Mouse (Mus musculus): ENCODE measurements at regions not wholly inside any gene's neighbourhood (a gene's known extent, or its start where the extent isn't known, plus 50 kb on each side); places are given as distances from the start of the nearest gene placed in this dataset.

- TF ChIP-seq EP300 (IDR thresholded peaks at IDR 0.05; ENCODE audit: low read depth in 1 of 2, low read length in 2 of 2) (no peak), MYC (IDR thresholded peaks at IDR 0.05; ENCODE audit: low read depth, low read length) (no peak), MAFK (IDR thresholded peaks at IDR 0.05; ENCODE audit: borderline replicate concordance, low read depth, low read length) (no peak), NRF1 (IDR thresholded peaks at IDR 0.05; ENCODE audit: insufficient read depth, low read depth, low read length, poor library complexity, severe bottlenecking) (no peak), MAZ (IDR thresholded peaks at IDR 0.05; ENCODE audit: low read depth, low read length) (no peak), POLR2AphosphoS2 (IDR thresholded peaks at IDR 0.05; ENCODE audit: low read length) (no peak), CHD1 (IDR thresholded peaks at IDR 0.05; ENCODE audit: low read depth, low read length) (no peak), POLR2A (IDR thresholded peaks at IDR 0.05; ENCODE audit: control insufficient read depth in 1 of 2, insufficient read depth in 1 of 2, low read depth in 1 of 2, low read length in 2 of 2, poor library complexity in 1 of 2) (no peak), USF2 (IDR thresholded peaks at IDR 0.05; ENCODE audit: borderline replicate concordance in 1 of 2, insufficient read depth in 1 of 2, low read depth in 1 of 2, low read length in 2 of 2) (no peak), ZNF384 (IDR thresholded peaks at IDR 0.05; ENCODE audit: low read depth, low read length) (no peak), RCOR1 (IDR thresholded peaks at IDR 0.05; ENCODE audit: low read depth, low read length) (no peak), MXI1 (IDR thresholded peaks at IDR 0.05; ENCODE audit: low read depth, low read length) (no peak), TAL1 (IDR thresholded peaks at IDR 0.05; ENCODE audit: low read length) (no peak)
- no peak overlapping the region for H3K4me3 ChIP-seq (ENCODE audit: control insufficient read depth in 1 of 2, insufficient read depth in 1 of 2, low read depth in 2 of 2, low read length in 2 of 2)
Measured at GRCm38 (mm10) chr13:5272506-5273192, 588.6 kb upstream of the Klf6 start.

GRCm38 (mm10) chr13:5276564-5276963, 584.7 kb upstream of the Klf6 start:
- H3K9ac ChIP-seq (ENCODE audit: control insufficient read depth, low read depth, low read length, poor library complexity, severe bottlenecking): no peak overlapping the region
- H3K36me3 ChIP-seq (ENCODE audit: control insufficient read depth in 1 of 2, insufficient read depth in 2 of 2, low read length in 2 of 2): no peaks in the 10 kb centered on the region
- H3K4me1 ChIP-seq (ENCODE audit: control insufficient read depth in 1 of 2, insufficient read depth in 2 of 2, low read length in 2 of 2): no peaks in the 10 kb centered on the region
- H3K79me2 ChIP-seq (ENCODE audit: control insufficient read depth, insufficient read depth, low read length, poor library complexity): no peaks in the 10 kb centered on the region
- no peaks in the 10 kb centered on the region for H3K27me3 ChIP-seq (ENCODE audit: control insufficient read depth in 1 of 2, insufficient read depth in 2 of 2, low read length in 2 of 2)
- H3K4me3 ChIP-seq (ENCODE audit: control insufficient read depth in 1 of 2, insufficient read depth in 1 of 2, low read depth in 2 of 2, low read length in 2 of 2): no peak overlapping the region
- no peaks in the 10 kb centered on the region for H3K9me3 ChIP-seq (replicated peaks; ENCODE audit: insufficient read depth, low read length)
- TF ChIP-seq CTCF (IDR thresholded peaks at IDR 0.05 in 2 of 3, conservative IDR thresholded peaks at IDR 0.05 in 1 of 3; ENCODE audit: control insufficient read depth in 1 of 3, insufficient read depth in 1 of 3, low read depth in 2 of 3, low read length in 3 of 3, poor library complexity in 1 of 3, severe bottlenecking in 1 of 3): no peak
- TF ChIP-seq MAX (IDR thresholded peaks at IDR 0.05; ENCODE audit: low read length): no peak
- DNase-seq (ENCODE audit: low read depth, low spot score): no peak
- H3K27ac ChIP-seq (ENCODE audit: control insufficient read depth, low read depth, low read length): no peak overlapping the region

More at GRCm38 (mm10) chr13:5272506-5273192, 588.6 kb upstream of the Klf6 start:
- H3K9ac ChIP-seq (ENCODE audit: control insufficient read depth, low read depth, low read length, poor library complexity, severe bottlenecking): no peak overlapping the region
- no peaks in the 10 kb centered on the region for H3K79me2 ChIP-seq (ENCODE audit: control insufficient read depth, insufficient read depth, low read length, poor library complexity)
- no peak overlapping the region for H3K27ac ChIP-seq (ENCODE audit: control insufficient read depth, low read depth, low read length)
- H3K27me3 ChIP-seq (ENCODE audit: control insufficient read depth in 1 of 2, insufficient read depth in 2 of 2, low read length in 2 of 2): no peaks in the 10 kb centered on the region
- no peaks in the 10 kb centered on the region for H3K4me1 ChIP-seq (ENCODE audit: control insufficient read depth in 1 of 2, insufficient read depth in 2 of 2, low read length in 2 of 2)
- H3K9me3 ChIP-seq (replicated peaks; ENCODE audit: insufficient read depth, low read length): no peaks in the 10 kb centered on the region
- no peak for DNase-seq (ENCODE audit: low read depth, low spot score)
- no peaks in the 10 kb centered on the region for H3K36me3 ChIP-seq (ENCODE audit: control insufficient read depth in 1 of 2, insufficient read depth in 2 of 2, low read length in 2 of 2)

Measured in MEL (cell line).